Mouse (Mus musculus) G1E (cell line): ENCODE data around the gene Syn3.

ENCODE experiments used
- CTCF ChIP-seq: IDR thresholded peaks from 2 replicates; pipeline ENCODE4 v1.5.1; 2012; ENCODE audit warnings: low read depth, low read length, inconsistent platforms, mixed read lengths
- GATA1 ChIP-seq: IDR thresholded peaks from 2 replicates; pipeline ENCODE4 v1.6.1; 2012; ENCODE audit warnings: borderline replicate concordance, low read length, inconsistent platforms, mixed read lengths

DNA sequence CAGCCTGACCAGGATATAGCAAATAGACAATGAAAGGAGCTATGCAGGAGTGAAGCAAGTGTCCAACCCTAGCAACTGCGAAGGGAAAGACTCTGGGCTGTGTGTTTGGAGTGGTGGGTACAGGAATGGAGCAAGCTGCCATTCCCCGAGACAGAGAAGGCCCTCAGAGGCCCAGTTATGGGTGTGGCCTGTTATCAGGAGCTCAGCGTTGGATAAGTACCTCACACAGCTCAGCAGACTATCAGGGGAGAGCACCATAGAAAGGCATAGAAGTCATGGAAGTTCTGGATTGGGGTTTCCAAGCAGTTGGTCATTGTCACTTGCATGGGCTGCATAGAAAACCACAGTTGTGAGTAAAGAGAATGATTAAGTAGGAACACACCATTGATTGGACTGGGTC, 165.8 kb downstream of the Syn3 start:
- TF ChIP-seq GATA1 (no peak), CTCF (no peak)
